Mouse (Mus musculus): ENCODE results near the gene Sez6. TPM values are rescaled to one million over a fixed set of nuclear protein-coding genes. Genes with fewer than 3 reads are reported as not detected.

Sez6 gene
- polyA plus RNA-seq, 1 experiment from 2014 or later, result 13.8 TPM

DNA sequence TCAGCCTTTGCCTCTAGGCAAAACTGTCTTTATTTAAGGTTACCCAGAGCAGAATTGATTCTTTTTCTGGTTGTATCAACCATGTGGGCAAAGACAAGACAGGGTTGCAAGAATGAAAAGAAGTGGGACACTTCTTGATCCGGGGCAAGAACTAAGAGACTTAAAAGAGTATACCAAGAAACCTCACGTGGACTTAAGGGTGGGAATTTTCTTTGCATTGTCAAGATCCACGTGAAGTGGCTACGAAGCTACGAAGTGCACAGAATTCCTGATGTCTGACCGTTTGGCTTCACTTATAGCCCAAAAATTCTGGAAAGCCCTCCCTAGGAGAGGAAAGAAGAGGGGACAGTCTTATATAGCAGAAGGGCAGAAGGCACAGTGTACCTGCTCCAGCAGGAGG lies 37.3 kb upstream of the Sez6 start:
- Histone ChIP-seq H3K9ac (ENCODE audit: low read length) (peak overlapping the region; percentile 49), H3K9me3 (ENCODE audit: control insufficient read depth, low read length) (no peaks in the 10 kb centered on the region), H3K4me2 (ENCODE audit: low read depth) (peak overlapping the region; percentile 30), H3K27me3 (ENCODE audit: control insufficient read depth, insufficient read depth, low read length) (peaks cover 27% of the 10 kb centered on the region), H3K36me3 (ENCODE audit: control insufficient read depth, insufficient read depth, low read length) (no peaks in the 10 kb centered on the region), H3K4me3 (ENCODE audit: low read depth, low read length) (peak overlapping the region; percentile 10; the same call in 1 of the 2 replicates), H3K27ac (ENCODE audit: low read depth, low read length) (peak overlapping the region; percentile 85), H3K4me1 (ENCODE audit: control insufficient read depth, insufficient read depth, low read length) (peaks cover 22% of the 10 kb centered on the region)
- WGBS, result 25% methylated on average over 6 of the region's 6 CpGs
- ATAC-seq (ENCODE audit: insufficient read depth, low FRiP score, low TSS enrichment) (no peak), DNase-seq (ENCODE audit: low spot score) (no peak)

DNA sequence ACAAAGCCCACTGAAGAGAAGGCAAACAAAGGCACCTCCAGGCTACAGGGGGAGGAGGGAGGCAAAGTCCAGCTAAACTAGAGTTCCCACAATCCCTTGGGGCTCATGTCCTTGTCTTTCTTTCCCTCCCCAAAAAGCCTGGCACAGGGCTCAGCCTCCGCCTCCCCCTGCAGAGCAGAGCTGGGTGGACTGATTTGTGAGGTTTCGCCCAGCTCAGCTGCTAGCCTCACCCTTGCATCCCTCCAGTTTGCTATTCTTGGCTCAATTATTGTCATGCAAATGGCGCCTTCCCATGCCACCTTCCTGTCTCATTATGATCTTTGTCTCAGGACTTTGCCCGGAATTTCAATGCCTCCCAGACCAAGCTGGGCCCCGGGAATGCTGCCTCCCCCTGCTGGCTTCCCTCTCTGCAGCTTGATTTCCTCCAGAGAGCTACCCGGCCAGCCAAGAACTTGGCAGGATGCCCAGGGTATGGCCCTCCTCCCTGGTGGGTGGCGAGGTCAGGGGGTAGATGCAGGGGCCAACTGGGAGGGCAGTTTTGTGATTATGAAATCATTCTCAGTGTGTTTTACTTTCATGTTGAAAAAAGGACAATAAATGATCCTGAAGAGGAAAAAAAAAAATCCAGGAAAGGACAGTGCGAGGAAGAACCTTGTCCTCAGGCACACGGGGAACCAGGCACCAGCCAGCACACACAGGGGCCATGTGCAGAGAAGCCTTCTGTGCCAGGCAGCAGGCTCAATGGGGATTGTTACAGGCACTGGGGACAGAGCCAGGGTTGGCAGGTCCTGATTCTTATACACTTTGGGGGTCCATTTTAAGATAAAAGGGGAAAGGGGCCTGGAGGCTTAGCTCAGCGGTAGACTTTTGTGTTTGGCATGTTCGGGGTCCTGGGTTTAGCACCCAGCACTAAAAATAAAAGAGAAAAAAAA lies 36.5 kb upstream of the Sez6 start, which contains the start of gene Pipox:
Gene Pipox, minus strand, starts transcription at position 310 of the 932 bp plus-strand sequence.
- Histone ChIP-seq H3K4me3 (ENCODE audit: low read depth, low read length) (peak within 1 kb of the TSS; percentile 10; the same call in 1 of the 2 replicates), H3K9ac (ENCODE audit: low read length) (peak within 1 kb of the TSS; percentile 49), H3K27ac (ENCODE audit: low read depth, low read length) (peak within 1 kb of the TSS; percentile 85), H3K9me3 (ENCODE audit: control insufficient read depth, low read length) (no peaks in the 10 kb centered on the region), H3K4me2 (ENCODE audit: low read depth) (peak within 1 kb of the TSS; percentile 30), H3K27me3 (ENCODE audit: control insufficient read depth, insufficient read depth, low read length) (peaks cover 26% of the 10 kb centered on the region), H3K4me1 (ENCODE audit: control insufficient read depth, insufficient read depth, low read length) (peaks cover 22% of the 10 kb centered on the region), H3K36me3 (ENCODE audit: control insufficient read depth, insufficient read depth, low read length) (no peaks in the 10 kb centered on the region)
- 18% methylated on average over 11 of the region's 11 CpGs for WGBS
- ATAC-seq (ENCODE audit: insufficient read depth, low FRiP score, low TSS enrichment) (peak; percentile 82), DNase-seq (ENCODE audit: low spot score) (peak; percentile 86)

DNA sequence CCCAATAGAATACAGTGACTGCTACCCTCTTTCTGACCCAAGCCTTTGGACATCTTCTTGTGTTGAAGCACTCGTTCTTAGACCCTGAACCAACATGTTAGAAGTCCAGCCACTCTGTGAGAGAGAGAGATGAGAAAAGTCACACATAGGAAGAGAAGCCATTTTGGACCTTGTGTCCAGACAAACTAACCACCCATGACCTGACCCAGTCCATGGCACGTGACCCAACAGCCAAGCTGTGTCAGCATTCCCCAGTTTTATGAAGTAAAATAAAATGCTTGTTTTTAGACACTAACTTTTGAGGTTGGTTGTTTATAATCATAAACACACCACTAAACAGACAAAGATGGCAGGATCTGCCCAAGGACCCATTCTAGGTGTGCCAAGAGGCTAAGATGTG lies 35.6 kb upstream of the Sez6 start:
- H3K4me1 ChIP-seq (ENCODE audit: control insufficient read depth, insufficient read depth, low read length), result peaks cover 22% of the 10 kb centered on the region
- ATAC-seq (ENCODE audit: insufficient read depth, low FRiP score, low TSS enrichment) (no peak), DNase-seq (ENCODE audit: low spot score) (no peak)
- no peak overlapping the region for H3K9ac ChIP-seq (ENCODE audit: low read length)
- no peaks in the 10 kb centered on the region for H3K36me3 ChIP-seq (ENCODE audit: control insufficient read depth, insufficient read depth, low read length)
- H3K27me3 ChIP-seq (ENCODE audit: control insufficient read depth, insufficient read depth, low read length), result peaks cover 26% of the 10 kb centered on the region
- H3K4me2 ChIP-seq (ENCODE audit: low read depth), result no peak overlapping the region
- no peak overlapping the region for H3K27ac ChIP-seq (ENCODE audit: low read depth, low read length)
- 89% methylated on average over 2 of the region's 2 CpGs for WGBS
- H3K4me3 ChIP-seq (ENCODE audit: low read depth, low read length), result no peak overlapping the region
- H3K9me3 ChIP-seq (ENCODE audit: control insufficient read depth, low read length), result no peaks in the 10 kb centered on the region

DNA sequence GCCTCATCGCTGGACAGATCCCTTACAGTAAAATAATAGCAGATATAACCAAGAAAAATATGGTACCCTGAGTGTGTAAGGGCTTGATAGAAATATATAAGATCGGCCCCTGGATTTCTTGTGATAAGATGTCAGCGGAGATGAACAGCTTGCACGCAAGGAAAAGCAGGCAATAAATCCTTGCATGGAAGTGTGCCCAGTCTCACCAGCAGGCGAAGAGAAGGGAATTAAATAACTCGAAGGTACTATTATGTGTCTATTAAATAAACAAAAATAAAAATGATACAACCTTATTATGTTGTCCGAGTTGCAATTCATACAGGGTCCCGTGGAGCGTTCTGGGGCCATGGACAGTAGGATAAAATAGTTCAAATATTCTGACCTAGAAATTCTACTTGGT lies 34.6 kb upstream of the Sez6 start:
- 80% methylated on average over 9 of the region's 9 CpGs for WGBS
- Histone ChIP-seq H3K9ac (ENCODE audit: low read length) (no peak overlapping the region), H3K4me2 (ENCODE audit: low read depth) (no peak overlapping the region), H3K36me3 (ENCODE audit: control insufficient read depth, insufficient read depth, low read length) (no peaks in the 10 kb centered on the region), H3K27ac (ENCODE audit: low read depth, low read length) (no peak overlapping the region), H3K27me3 (ENCODE audit: control insufficient read depth, insufficient read depth, low read length) (peaks cover 17% of the 10 kb centered on the region), H3K9me3 (ENCODE audit: control insufficient read depth, low read length) (no peaks in the 10 kb centered on the region), H3K4me1 (ENCODE audit: control insufficient read depth, insufficient read depth, low read length) (peaks cover 20% of the 10 kb centered on the region), H3K4me3 (ENCODE audit: low read depth, low read length) (no peak overlapping the region)
- DNase-seq (ENCODE audit: low spot score) (no peak), ATAC-seq (ENCODE audit: insufficient read depth, low FRiP score, low TSS enrichment) (no peak)

DNA sequence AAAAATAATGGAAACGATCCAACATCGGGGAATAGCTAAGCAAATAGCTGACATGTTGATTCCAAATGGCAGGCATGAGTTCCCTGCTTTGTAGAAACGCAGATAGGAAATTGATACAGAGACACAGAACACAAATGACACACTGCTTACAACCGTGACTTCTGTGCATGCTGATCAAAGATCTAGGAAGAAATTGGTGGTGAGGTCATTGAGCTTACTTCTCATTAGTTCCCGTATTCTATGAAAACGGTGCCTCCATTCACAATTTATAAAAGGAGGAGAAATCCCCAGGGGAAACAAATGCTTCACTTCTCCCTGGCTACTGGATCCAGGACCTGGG lies 34.1 kb upstream of the Sez6 start:
- Histone ChIP-seq H3K4me1 (ENCODE audit: control insufficient read depth, insufficient read depth, low read length) (peaks cover 21% of the 10 kb centered on the region), H3K9me3 (ENCODE audit: control insufficient read depth, low read length) (no peaks in the 10 kb centered on the region), H3K4me2 (ENCODE audit: low read depth) (no peak overlapping the region), H3K36me3 (ENCODE audit: control insufficient read depth, insufficient read depth, low read length) (no peaks in the 10 kb centered on the region), H3K27me3 (ENCODE audit: control insufficient read depth, insufficient read depth, low read length) (peaks cover 16% of the 10 kb centered on the region), H3K4me3 (ENCODE audit: low read depth, low read length) (no peak overlapping the region), H3K9ac (ENCODE audit: low read length) (no peak overlapping the region), H3K27ac (ENCODE audit: low read depth, low read length) (no peak overlapping the region)
- WGBS, result 53% methylated on average over 6 of the region's 6 CpGs
- DNase-seq (ENCODE audit: low spot score) (no peak), ATAC-seq (ENCODE audit: insufficient read depth, low FRiP score, low TSS enrichment) (no peak)

DNA sequence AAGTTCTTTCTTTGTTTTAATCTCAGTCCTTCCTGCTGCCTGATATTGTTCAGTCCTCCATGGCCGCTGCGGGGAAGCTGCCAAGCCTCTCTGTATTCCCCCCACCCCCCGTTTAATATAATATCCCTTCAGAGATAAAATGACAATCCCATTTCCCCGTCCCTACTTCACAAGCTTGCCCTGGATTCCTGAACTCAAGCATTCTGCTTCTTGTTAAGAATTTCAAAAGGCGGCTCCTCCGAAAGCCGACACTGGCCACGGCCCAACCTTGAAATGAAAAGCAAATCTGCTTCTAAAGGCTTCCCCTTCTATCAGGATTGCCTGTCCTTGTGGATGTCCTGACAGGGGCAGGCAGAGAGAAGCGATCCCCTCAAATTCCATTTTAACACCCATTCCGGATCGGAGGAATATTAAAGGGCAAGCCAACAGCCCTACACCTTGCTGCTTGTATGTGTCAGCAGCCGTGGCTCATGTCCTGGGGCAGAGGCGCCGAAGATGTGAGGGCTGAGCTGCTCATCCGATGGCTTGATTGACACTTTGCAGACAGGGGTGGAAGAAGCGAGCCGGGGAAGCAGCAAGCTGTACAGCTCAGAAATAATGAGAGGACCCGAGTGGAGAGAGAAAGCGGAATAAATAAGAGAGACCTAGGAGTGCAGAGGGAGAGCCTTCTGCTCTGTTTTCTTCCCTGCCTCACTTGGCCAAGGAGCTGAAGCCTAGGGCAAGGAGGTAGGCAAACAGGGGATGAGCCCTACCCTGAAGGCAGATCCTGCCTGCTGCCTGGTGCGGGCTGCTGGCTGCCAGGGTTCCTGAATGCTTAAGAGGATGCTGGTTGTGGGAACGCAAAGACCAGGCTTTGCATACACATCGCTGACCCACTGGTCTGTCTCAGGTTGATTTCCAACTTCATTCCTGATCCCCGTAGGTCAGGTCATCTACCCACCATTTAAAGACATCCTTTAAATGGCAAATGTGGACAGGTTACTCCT lies 33.5 kb upstream of the Sez6 start:
- no peak overlapping the region for H3K9ac ChIP-seq (ENCODE audit: low read length)
- H3K4me2 ChIP-seq (ENCODE audit: low read depth), result no peak overlapping the region
- H3K9me3 ChIP-seq (ENCODE audit: control insufficient read depth, low read length), result no peaks in the 10 kb centered on the region
- peaks cover 15% of the 10 kb centered on the region for H3K27me3 ChIP-seq (ENCODE audit: control insufficient read depth, insufficient read depth, low read length)
- no peak overlapping the region for H3K4me3 ChIP-seq (ENCODE audit: low read depth, low read length)
- ATAC-seq (ENCODE audit: insufficient read depth, low FRiP score, low TSS enrichment) (no peak), DNase-seq (ENCODE audit: low spot score) (peak; percentile 33)
- peaks cover 21% of the 10 kb centered on the region for H3K4me1 ChIP-seq (ENCODE audit: control insufficient read depth, insufficient read depth, low read length)
- no peaks in the 10 kb centered on the region for H3K36me3 ChIP-seq (ENCODE audit: control insufficient read depth, insufficient read depth, low read length)
- 28% methylated on average over 23 of the region's 23 CpGs for WGBS
- H3K27ac ChIP-seq (ENCODE audit: low read depth, low read length), result no peak overlapping the region

DNA sequence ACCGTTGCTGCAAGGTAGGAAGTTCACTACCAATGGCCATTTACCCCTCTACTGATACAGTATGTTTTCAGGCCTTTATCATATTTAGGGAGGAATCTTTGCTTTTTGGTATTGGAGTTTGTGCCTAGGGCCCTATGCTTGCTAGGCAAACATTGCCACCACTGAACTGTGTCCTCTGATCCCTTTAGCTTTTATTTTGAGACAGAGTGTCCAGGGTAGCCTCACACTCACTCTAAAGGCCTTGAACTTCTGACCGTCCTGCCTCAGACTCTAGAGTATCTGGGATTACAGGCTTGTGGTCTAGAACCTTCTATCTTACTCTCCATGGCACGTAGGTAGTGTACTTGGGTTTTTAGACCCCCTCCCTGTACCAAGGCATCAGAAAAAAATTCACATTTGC lies 30.4 kb upstream of the Sez6 start:
- no peak overlapping the region for H3K27ac ChIP-seq (ENCODE audit: low read depth, low read length)
- peaks cover 14% of the 10 kb centered on the region for H3K27me3 ChIP-seq (ENCODE audit: control insufficient read depth, insufficient read depth, low read length)
- no peaks in the 10 kb centered on the region for H3K9me3 ChIP-seq (ENCODE audit: control insufficient read depth, low read length)
- peaks cover 7% of the 10 kb centered on the region; the same call in 1 of the 2 replicates for H3K4me1 ChIP-seq (ENCODE audit: control insufficient read depth, insufficient read depth, low read length)
- H3K4me3 ChIP-seq (ENCODE audit: low read depth, low read length), result no peak overlapping the region
- DNase-seq (ENCODE audit: low spot score), result no peak
- H3K36me3 ChIP-seq (ENCODE audit: control insufficient read depth, insufficient read depth, low read length), result no peaks in the 10 kb centered on the region
- 95% methylated on average over 3 of the region's 3 CpGs for WGBS
- no peak overlapping the region for H3K4me2 ChIP-seq (ENCODE audit: low read depth)
- H3K9ac ChIP-seq (ENCODE audit: low read length), result no peak overlapping the region
- no peak for ATAC-seq (ENCODE audit: insufficient read depth, low FRiP score, low TSS enrichment)

DNA sequence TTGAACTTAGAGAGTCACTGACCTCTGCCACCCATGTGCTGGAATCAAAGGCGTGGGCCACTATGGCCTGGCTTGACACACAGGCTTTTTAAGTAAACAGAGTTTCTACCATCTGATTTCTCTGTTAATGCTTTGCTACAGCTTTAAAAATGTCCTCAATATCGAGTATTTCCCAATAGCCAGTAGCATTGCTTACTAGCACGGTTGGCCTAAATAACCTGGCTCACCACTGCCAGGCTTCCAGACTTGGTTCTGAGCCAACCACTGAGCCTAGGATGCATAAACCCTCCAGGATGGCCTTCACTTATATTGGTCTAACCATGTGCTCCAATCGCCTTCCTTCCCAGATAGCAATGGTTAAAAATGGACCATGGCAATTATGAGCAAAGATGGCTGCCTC lies 29.9 kb upstream of the Sez6 start:
- DNase-seq (ENCODE audit: low spot score) (no peak), ATAC-seq (ENCODE audit: insufficient read depth, low FRiP score, low TSS enrichment) (no peak)
- H3K36me3 ChIP-seq (ENCODE audit: control insufficient read depth, insufficient read depth, low read length), result no peaks in the 10 kb centered on the region
- no peaks in the 10 kb centered on the region for H3K9me3 ChIP-seq (ENCODE audit: control insufficient read depth, low read length)
- no peak overlapping the region for H3K27ac ChIP-seq (ENCODE audit: low read depth, low read length)
- H3K27me3 ChIP-seq (ENCODE audit: control insufficient read depth, insufficient read depth, low read length), result peaks cover 14% of the 10 kb centered on the region
- no peak overlapping the region for H3K4me3 ChIP-seq (ENCODE audit: low read depth, low read length)
- H3K9ac ChIP-seq (ENCODE audit: low read length), result no peak overlapping the region
- peaks cover 7% of the 10 kb centered on the region; the same call in 1 of the 2 replicates for H3K4me1 ChIP-seq (ENCODE audit: control insufficient read depth, insufficient read depth, low read length)
- H3K4me2 ChIP-seq (ENCODE audit: low read depth), result no peak overlapping the region
- 90% methylated on average over 4 of the region's 4 CpGs for WGBS
